Mouse (Mus musculus) ES-Bruce4 (cell line): ENCODE data around the gene Frs3. TPM values are rescaled to one million over a fixed set of nuclear protein-coding genes. Genes with fewer than 3 reads are reported as not detected.

Source experiments
- H3K27ac ChIP-seq: 2 replicates; pipeline ENCODE4 v1.5.1; 2012; ENCODE audit warnings: low read length, inconsistent platforms; ENCODE audit not compliant: insufficient read depth
- H3K27me3 ChIP-seq: 2 replicates; pipeline ENCODE4 v1.6.1; 2012; ENCODE audit warnings: mild to moderate bottlenecking, low read length, inconsistent platforms; ENCODE audit not compliant: control insufficient read depth, poor library complexity, insufficient read depth, severe bottlenecking
- H3K36me3 ChIP-seq: 2 replicates; pipeline ENCODE4 v1.6.1; 2012; ENCODE audit warnings: inconsistent platforms, mild to moderate bottlenecking, low read length, moderate library complexity; ENCODE audit not compliant: control insufficient read depth, poor library complexity, insufficient read depth, severe bottlenecking
- H3K4me1 ChIP-seq: one replicate; pipeline ENCODE4 v1.8.1; 2011; ENCODE audit warnings: low read length; ENCODE audit not compliant: control insufficient read depth, insufficient read depth
- H3K4me3 ChIP-seq: 2 replicates; pipeline ENCODE4 v1.5.1; 2011; ENCODE audit warnings: low read depth, mild to moderate bottlenecking, low read length
- H3K9ac ChIP-seq: 2 replicates; pipeline ENCODE4 v1.6.1; 2012; ENCODE audit warnings: low read depth, mild to moderate bottlenecking, inconsistent platforms; ENCODE audit not compliant: poor library complexity, severe bottlenecking
- H3K9me3 ChIP-seq: replicated peaks from 2 replicates; pipeline ENCODE4 v1.6.1; 2012; ENCODE audit warnings: mild to moderate bottlenecking, low read length, inconsistent platforms; ENCODE audit not compliant: control insufficient read depth, poor library complexity, insufficient read depth, severe bottlenecking
- CTCF ChIP-seq: IDR thresholded peaks from one replicate; pipeline ENCODE4 v1.8.1; 2011; ENCODE audit warnings: low read depth, low read length
- EP300 ChIP-seq: IDR thresholded peaks from 2 replicates; pipeline ENCODE4 v1.6.1; 2011; ENCODE audit warnings: low read depth, low read length; ENCODE audit not compliant: insufficient read depth
- POLR2A ChIP-seq: IDR thresholded peaks from one replicate; pipeline ENCODE4 v1.8.1; 2011; ENCODE audit warnings: low read length; ENCODE audit not compliant: insufficient read depth
- polyA plus RNA-seq: library from polyadenylated mRNA; stranded (reverse); fragments of >200 nt; gene quantifications from 2 replicates; pipeline ENCODE4 v1.2.4, GENCODE M21; 2011; ENCODE audit warnings: low read depth; ENCODE audit not compliant: missing spikeins, insufficient read depth, insufficient read length

Gene Frs3
- polyA plus RNA-seq, 1 experiment, result 14.0 TPM

- Histone ChIP-seq H3K27ac (peak overlapping the region; percentile 67), H3K27me3 (no peaks in the 10 kb centered on the region), H3K4me1 (peaks cover 4% of the 10 kb centered on the region), H3K9ac (peak overlapping the region; percentile 86), H3K36me3 (no peaks in the 10 kb centered on the region), H3K4me3 (peak overlapping the region; percentile 67), H3K9me3 (no peaks in the 10 kb centered on the region)
- TF ChIP-seq CTCF (no peak), EP300 (no peak), POLR2A (no peak)
These were observed 14.7 kb downstream of the Frs3 start for GRCm38 (mm10) chr17:47703556-47703955.

- TF ChIP-seq CTCF (peak; percentile 70), EP300 (no peak)
- H3K36me3 ChIP-seq, result no peaks in the 10 kb centered on the region
These were observed 15.9 kb downstream of the Frs3 start for GRCm38 (mm10) chr17:47704692-47705091.

GRCm38 (mm10) chr17:47706196-47706595, 17.4 kb downstream of the Frs3 start:
- H3K36me3 ChIP-seq, result no peaks in the 10 kb centered on the region
- H3K27ac ChIP-seq, result no peak overlapping the region
- peaks cover 16% of the 10 kb centered on the region for H3K4me1 ChIP-seq
- H3K9me3 ChIP-seq, result no peaks in the 10 kb centered on the region
- no peak for TF ChIP-seq POLR2A
- TF ChIP-seq CTCF, result no peak
- TF ChIP-seq EP300, result no peak
- no peaks in the 10 kb centered on the region for H3K27me3 ChIP-seq
- H3K9ac ChIP-seq, result no peak overlapping the region
- H3K4me3 ChIP-seq, result no peak overlapping the region

More at GRCm38 (mm10) chr17:47704692-47705091, 15.9 kb downstream of the Frs3 start:
- H3K4me3 ChIP-seq, result no peak overlapping the region
- H3K27ac ChIP-seq, result no peak overlapping the region
- peak overlapping the region; percentile 86 for H3K9ac ChIP-seq
- H3K27me3 ChIP-seq, result no peaks in the 10 kb centered on the region
- H3K9me3 ChIP-seq, result no peaks in the 10 kb centered on the region
- H3K4me1 ChIP-seq, result peaks cover 7% of the 10 kb centered on the region

- H3K9me3 ChIP-seq, result no peaks in the 10 kb centered on the region
- TF ChIP-seq EP300 (no peak), CTCF (no peak), POLR2A (no peak)
- H3K27me3 ChIP-seq, result no peaks in the 10 kb centered on the region
- H3K36me3 ChIP-seq, result no peaks in the 10 kb centered on the region
- no peak overlapping the region for H3K27ac ChIP-seq
- H3K9ac ChIP-seq, result no peak overlapping the region
- H3K4me3 ChIP-seq, result no peak overlapping the region
- H3K4me1 ChIP-seq, result peaks cover 24% of the 10 kb centered on the region
These were observed 19.1 kb downstream of the Frs3 start for GRCm38 (mm10) chr17:47707961-47708360.

- no peaks in the 10 kb centered on the region for H3K27me3 ChIP-seq
- H3K36me3 ChIP-seq, result no peaks in the 10 kb centered on the region
- H3K9me3 ChIP-seq, result no peaks in the 10 kb centered on the region
- TF ChIP-seq EP300 (peak; percentile 72), POLR2A (no peak)
- H3K27ac ChIP-seq, result no peak overlapping the region
- H3K4me1 ChIP-seq, result peaks cover 24% of the 10 kb centered on the region
- no peak overlapping the region for H3K4me3 ChIP-seq
- H3K9ac ChIP-seq, result no peak overlapping the region
These were observed 20.1 kb downstream of the Frs3 start for GRCm38 (mm10) chr17:47708972-47709371.

- no peaks in the 10 kb centered on the region for H3K36me3 ChIP-seq
- peaks cover 24% of the 10 kb centered on the region for H3K4me1 ChIP-seq
- no peak overlapping the region for H3K4me3 ChIP-seq
- peak overlapping the region; percentile 71 for H3K27ac ChIP-seq
- no peaks in the 10 kb centered on the region for H3K27me3 ChIP-seq
- 0 out of 2 replicates have a peak overlapping the region, but pooled peaks have one; percentile 5 for H3K9ac ChIP-seq
- H3K9me3 ChIP-seq, result no peaks in the 10 kb centered on the region
- TF ChIP-seq EP300 (peak; percentile 87), CTCF (no peak)
These were observed 21.2 kb downstream of the Frs3 start for GRCm38 (mm10) chr17:47710036-47710435.
